Mouse (Mus musculus): ENCODE measurements around the gene Poc1b. TPM values are rescaled to one million over a fixed set of nuclear protein-coding genes. Genes with fewer than 3 reads are reported as not detected.

The Poc1b gene
- total RNA-seq, 2 experiments from 2014 or later: 5.3 to 6.4 TPM

DNA sequence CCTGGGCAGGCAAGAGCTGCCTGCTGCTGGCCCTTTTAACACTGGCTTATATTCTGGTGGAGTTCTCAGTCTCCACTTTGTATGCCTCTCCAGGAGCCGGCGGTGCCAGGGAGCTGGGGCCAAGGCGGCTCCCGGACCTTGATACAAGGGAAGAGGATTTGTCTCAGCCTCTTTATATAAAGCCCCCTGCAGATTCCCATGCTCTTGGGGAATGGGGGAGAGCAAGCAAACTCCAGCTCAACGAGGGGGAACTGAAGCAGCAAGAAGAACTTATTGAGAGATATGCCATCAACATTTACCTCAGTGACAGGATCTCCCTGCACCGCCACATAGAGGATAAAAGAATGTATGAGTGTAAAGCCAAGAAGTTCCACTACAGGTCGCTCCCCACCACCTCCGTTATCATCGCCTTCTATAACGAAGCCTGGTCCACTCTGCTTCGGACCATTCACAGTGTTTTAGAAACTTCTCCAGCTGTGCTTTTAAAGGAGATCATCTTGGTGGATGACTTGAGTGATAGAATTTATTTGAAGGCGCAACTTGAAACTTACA, 1.7 kb downstream of the Poc1b start:
- intact Hi-C loops (cut with DNase I): loop anchor here (5.0 kb wide), 3 partner anchors 44 to 469 kb away; partner anchors contain the start of gene Atp2b1
- DNase-seq (ENCODE audit: low spot score): no peak

DNA sequence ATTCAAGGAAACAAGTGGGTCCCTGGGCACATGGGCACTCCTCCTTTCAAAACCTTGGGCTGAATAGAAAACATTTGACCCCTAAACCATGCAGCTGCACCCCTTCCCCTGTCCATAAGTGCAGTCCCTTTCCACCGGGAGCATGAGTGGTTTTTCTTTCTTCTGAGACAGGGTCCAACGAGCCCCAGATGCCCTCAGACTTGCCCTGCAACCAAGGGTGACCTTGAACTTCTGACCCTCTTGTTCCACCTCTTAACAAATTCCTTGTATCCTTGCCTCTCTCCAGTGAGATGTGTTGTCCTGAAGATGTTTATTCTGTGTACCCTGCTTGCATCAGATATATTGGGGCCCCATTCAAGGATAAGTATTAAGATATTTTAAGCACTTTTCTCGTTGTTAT, 6.7 kb downstream of the Poc1b start:
- DNase-seq (ENCODE audit: low spot score): no peak
- intact Hi-C loops (cut with DNase I): no loop called here

DNA sequence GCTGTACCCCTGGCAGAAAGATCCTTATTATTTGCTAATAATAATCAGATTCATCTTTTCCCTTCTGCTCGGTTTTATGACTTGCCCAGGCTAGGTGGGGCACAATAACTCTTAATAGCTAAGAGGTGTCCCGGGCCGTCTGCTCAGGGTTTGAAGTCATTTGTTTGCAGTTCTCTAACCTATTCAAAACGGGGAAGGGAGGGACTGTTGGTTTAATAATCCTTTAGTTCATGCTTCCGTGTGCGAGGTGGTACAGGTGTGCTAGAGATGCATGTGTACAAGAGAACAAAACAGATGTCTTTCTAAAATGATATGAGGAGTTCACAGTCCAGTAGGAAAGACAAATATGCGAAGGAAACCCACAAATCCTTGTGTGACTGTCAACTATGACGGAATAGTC, 7.5 kb downstream of the Poc1b start:
- intact Hi-C loops (cut with DNase I): no loop called here
- DNase-seq (ENCODE audit: low spot score): no peak

DNA sequence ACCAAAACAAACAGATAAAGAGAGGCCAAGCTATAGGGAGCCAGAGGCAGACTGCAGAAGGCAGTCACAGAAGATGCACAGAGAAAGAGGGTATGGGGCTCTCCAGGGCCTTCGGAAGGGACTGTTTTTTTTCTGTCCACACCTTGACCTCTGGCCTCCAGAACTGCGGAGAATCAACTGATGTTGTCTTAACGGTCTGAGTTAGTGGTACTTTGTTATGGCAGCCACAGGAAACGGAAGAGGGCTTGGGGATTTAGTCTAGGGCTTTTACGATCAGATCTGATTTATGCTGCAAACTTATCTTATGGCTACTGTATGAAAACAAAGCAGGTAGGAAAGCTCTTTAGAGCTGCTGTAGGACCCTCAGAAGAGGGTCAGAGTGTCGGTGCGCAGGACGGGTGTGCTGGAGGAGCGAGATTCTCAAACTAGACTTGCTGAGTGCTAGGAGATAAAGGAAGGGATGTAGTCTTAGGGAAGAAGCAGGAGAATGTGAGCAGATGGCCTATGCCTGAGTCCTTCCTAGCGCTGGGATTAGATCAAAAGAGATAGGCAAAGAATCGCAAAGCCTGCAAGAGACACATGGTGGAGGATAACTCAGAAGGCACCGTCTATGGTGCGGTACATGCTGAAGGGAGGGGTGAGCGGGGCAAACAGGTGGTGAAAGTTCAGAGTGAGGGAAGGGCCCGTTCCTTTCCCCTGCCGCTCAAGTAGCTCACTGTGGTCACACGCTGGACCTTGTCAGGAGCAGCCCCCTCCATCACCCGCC, 8.8 kb downstream of the Poc1b start:
- no peak for DNase-seq (ENCODE audit: low spot score)
- intact Hi-C loops (cut with DNase I): no loop called here

DNA sequence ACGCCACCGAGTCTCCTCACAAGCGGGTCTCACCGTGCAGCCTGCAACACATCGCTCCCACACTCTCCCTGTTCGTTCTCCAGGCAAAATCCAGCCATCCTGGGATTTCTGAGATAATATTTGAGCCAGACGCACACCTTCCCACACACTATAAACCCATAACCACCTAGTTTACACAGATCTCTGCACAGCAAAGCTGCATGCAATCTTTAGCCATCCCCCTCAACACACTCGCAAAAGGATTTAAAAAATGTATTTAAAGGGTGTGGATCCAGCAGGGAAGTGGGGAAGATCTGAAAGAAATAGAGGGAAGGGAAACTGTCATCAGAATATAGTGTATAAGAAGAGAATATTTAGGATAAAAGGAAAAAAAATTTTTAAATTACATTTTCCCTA, 9.4 kb downstream of the Poc1b start:
- no peak for DNase-seq (ENCODE audit: low spot score)
- intact Hi-C loops (cut with DNase I): no loop called here

DNA sequence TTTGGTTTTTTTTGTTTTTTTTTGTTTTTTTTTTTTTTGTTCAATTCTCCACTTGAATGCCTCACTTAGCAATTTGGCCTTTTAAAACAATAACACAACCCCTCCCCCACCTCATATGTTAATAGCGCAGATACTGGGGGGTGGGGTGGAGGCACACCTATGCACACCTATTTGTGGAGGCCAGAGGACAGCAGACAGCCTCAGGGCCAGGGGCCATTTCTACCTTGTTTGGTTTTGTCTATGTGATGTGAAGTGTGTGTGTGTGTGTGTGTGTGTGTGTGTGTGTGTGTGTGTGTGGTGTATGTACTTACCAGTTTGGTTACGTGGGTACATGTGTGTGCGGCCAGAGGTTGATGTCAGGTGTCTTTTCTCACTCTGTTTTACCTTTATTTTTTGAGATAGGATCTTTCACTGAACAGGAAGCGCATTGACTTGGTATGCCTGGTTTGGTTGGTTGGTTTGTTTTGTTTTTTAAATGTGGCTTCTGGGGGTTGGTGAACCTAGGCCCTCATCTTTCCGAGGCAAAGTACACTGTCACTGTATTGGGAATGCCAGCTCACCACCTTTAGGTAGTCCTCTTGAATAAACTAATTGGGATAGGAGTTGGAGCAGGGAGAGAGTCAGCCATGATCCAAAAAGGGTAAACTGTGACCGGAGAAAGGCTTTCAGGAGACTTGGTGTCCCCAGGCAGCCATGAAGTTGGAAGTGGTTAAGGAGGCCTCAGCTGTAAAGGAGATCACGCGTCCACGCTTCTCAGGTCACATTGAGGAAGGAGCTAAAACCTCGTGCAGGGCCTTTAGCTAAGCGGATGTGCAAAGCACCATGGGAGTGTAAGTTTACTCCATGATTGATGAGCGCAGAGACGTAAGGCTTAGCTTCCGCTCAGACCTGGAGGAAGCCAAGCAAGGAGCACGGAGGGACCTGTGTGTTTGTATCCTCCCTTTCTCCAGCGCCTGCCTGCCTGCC, 10.1 kb downstream of the Poc1b start:
- no peak for DNase-seq (ENCODE audit: low spot score)
- intact Hi-C loops (cut with DNase I): no loop called here

DNA sequence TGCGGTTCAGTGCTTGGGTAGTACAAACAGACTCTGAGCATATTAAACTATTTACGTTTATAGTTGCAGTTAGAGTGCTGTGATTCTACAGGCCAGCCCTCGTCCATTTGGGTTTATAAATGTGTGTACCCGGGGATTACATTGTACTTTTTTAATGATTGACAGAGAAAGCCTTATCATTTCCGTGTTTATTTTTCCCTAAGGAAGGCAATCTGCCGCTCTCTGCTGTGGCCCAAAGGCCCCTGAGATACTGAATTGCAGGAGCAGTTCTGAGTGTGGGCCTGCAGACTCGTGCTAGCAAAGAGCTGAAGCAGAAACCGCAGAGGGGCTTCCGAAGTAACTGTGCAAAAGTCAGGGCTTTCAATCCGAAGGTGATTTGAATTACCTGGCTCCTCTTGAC, 11.0 kb downstream of the Poc1b start:
- intact Hi-C loops (cut with DNase I): no loop called here
- no peak for DNase-seq (ENCODE audit: low spot score)

DNA sequence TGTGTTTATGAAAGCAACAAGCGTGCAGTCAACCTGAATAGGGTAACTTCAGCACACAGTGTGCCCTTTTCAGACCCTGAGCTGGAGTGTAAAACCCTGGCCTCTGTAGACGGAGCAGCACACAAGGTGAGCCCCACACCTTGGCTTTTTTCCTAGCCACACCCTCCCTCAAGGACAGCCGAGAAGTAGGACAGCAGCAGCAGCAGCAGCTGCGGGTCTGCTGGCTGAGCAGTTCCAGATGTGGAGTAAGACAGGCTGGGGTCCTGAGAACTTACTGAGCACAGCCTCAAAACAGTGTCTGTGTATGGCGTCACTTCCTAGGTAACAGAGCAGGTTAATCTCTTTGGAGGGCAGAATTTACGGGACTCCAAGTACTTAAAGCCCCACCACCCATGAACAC, 11.9 kb downstream of the Poc1b start:
- intact Hi-C loops (cut with DNase I): no loop called here

DNA sequence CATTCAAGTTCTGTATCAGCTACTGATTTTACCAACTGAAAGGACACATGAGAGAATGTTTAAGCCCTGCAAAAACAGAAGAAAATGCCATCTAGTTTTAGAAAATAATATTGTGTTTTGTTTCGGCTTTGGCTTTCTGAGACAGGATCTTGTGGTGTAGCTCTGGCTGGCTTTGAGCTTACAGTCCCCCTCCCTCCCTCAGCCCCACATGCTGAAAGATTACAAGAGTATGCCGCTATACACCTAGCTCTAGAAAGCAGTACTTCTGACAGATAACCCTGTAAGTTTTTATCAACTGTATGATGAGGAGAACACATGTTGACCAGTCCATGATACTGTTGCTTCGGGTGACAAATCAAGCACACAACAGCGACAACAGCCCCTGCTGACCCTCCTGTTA, 12.6 kb downstream of the Poc1b start:
- no peak for DNase-seq (ENCODE audit: low spot score)
- intact Hi-C loops (cut with DNase I): no loop called here

More for the DNA sequence above, 11.9 kb downstream of the Poc1b start:
- no peak for DNase-seq (ENCODE audit: low spot score)

DNA sequence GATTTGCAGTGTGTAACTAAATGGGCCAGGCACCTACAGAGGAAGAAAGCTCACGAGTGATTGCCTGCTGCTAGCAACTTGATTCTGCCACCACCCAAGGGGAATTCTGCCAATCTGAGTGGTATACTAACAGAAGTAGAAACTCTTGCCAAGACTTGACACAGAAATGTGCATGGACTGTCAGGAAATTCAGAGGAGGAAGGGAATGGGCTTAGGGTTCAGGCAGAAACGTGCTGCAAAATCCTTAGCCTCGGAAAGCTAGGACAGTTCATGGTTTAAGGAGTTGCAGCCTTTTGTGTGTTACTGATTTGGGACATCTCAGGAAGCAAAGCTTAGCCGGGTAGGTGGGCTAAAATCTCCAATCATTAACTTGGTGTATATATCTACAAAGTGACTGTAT, 19.4 kb downstream of the Poc1b start, which contains the start of gene Phxr2:
Gene Phxr2 (minus strand): TSS at position 101 of the 400 bp plus-strand sequence.
- no peak for DNase-seq (ENCODE audit: low spot score)
- intact Hi-C loops (cut with DNase I): no loop called here

DNA sequence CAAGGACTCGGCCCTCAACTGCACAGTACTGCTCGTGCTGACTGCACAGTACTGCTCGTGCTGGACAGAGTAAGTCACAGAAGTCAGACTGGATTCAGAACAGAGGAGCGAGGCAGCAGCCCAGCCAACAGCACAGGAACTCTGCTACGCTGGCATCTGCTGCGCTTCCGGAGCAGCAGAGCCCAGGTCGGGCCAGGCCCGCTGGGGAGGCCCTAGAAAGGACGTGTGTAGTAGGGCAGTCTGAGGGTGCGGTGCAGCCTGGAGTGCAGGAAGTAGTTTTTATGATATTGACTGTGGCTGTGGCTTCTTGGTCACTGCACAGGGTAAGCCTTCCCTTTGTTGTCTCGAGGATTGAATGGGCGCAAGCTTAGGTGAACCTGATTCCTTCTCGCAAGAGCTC, 20.1 kb downstream of the Poc1b start:
- intact Hi-C loops (cut with DNase I): no loop called here
- no peak for DNase-seq (ENCODE audit: low spot score)

DNA sequence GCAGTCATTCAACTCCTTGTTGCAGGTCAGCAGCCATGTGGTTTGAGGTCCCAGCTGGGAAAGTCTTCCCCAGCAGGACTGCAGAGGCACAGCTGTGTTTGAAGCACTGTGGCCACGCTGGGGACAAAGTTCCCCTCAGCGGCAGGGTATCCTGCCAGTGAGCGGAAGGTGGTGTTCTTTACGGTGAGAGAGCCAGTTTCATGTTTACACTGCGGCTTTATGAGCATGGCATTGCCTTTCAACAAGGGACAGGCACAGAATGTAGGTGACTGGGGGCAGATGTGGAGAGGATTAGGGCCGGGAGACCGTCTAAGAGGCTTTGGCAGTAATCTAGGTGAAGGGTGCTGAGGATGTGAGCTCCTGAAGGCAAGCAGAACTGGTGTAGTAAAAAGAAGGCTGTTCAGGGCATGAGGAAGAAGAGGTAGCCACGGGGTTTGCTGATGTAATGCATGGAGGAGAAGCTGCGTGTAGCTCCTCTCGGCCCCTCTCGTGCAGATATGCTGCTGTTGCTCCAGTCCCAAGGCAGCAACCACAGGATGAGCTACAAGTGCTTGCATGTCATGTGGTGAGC, 20.9 kb downstream of the Poc1b start:
- no peak for DNase-seq (ENCODE audit: low spot score)

DNA sequence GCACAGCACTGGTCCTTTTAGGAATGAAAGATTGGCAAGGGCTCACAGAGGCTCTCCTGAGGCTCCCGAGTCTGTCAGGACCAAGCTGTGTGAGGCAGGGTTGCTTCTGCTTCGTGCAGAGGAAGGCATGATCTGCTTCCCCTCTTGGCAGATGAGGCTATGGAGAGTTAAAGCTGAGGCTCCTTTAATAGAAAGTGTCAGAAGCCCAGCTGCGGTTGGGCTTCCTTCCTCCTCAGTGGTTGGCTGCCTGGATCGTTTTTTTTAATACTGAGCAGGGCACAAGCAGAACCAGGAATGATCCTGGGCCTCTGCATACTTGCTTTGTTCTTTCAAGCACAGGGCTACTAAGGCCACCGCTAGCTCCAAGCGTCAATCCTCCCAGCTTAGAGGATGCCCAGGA, 23.8 kb downstream of the Poc1b start:
- DNase-seq (ENCODE audit: low spot score): no peak
- intact Hi-C loops (cut with DNase I): no loop called here

More for the DNA sequence above, 20.9 kb downstream of the Poc1b start:
- intact Hi-C loops (cut with DNase I): no loop called here

DNA sequence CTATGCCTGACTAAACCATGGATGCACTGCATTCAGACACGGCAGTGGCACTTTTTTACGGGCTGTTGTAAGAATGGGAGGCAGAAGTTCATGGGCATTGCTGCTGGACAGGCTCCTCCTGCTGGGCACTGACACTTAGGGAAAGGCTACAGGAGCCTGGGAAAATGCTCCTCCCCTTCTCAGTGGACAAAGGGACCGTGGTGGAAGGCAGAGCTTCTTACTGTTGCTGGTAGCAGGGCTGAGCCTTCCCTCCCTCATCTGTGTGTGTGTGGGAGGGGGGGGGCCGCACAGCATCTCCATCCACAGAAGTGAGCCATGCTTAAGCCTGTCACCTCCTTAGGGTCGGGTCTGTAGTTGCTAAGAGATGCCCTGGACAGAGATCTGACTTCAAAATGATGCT, 24.5 kb downstream of the Poc1b start:
- intact Hi-C loops (cut with DNase I): no loop called here
- no peak for DNase-seq (ENCODE audit: low spot score)

DNA sequence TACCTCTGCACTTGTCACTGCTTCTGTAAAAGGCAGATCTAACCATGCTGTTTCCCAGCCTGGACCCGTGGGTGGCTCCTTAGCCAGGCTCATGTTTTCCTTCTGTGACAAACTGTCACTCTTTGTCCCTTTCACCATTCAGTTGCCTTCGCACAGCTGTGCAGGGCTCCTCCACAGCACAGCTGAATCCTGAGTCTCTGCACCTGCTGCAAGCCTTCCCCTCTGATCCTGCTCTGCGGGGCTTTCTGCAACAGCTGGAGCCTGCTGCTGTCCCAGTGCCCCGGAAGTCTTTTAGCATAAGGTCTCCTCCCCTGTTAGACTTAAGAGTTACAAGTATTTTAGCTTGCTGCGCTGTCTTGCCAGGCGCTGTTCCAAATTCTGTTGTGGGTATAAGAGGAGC, 25.4 kb downstream of the Poc1b start:
- intact Hi-C loops (cut with DNase I): no loop called here
- DNase-seq (ENCODE audit: low spot score): no peak

DNA sequence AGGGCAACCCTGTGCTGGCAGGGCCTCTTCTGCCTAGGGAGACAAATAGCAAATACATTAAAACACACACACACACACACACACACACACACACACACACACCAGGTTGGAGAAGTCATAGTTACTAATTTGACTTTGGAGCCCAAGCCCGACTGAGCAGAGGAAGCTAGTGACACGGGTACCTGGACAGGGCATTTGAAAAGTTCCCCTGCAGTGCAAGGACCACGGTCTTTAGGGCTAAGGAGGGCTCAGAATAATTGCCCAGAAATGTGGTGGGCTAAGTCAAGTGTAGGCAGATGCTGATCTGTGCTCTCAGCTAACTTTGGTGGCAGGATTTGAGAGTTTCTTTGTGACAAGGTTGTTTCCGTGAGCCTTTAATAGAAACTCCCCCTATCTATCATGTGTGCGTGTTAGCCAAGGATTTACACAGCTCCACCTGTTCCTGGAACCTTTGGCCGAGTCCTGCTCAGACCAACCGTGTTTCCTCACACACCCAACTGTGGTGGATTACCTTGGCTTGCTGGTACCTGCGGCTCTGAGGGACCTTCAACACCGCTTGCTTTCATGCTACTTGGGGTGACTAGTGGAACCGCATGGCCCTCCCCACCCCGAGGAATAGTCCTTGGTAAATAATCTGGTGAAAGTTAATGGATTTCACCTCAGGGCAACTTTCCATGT, 25.9 kb downstream of the Poc1b start:
- intact Hi-C loops (cut with DNase I): no loop called here
- DNase-seq (ENCODE audit: low spot score): no peak

DNA sequence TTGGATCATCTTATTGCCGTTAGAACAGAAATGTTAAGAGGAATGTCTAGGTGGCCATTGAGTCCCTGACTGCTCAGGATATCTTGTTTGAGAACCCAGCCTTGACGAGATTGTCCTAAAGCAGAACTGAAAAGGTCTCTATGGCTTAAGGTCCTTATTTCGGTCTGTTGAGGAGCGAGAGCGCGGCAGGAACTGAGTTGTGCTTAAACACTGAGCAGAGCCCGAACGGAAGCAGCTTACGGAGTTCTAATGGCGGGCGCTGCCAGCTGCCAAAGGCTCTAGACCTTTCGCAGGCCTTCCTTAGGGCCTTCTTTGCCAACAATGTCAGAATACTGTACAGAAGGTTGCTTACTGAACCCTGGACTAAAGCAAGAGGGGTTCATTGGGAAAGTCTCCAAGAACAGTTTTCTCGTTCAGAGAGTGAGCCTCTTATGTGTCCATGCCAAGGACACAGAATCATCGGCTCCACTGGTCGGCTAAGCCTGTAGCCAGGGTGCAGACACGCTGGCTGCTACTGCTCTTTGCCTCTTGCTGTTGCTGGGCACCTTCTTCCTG, 26.6 kb downstream of the Poc1b start:
- no peak for DNase-seq (ENCODE audit: low spot score)
- intact Hi-C loops (cut with DNase I): no loop called here

DNA sequence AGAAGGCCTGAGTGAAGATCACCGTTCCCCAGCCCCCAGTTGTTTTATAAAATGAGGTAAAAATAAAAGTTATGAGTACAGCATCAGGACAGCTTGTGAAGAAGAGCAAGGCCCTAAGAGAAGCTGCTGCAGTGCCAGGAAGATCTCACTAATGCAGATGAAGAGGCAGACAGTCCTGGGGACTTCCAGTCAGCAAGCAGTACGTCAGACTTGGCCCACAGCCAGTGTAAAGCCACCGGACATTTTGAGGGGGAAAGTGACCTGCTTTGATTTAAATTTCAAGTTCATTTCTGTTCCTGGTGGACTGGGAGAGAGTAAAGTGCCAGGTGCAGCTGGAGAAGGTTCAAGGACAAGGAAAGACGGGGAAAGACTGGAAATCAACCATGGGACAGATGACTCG, 29.5 kb downstream of the Poc1b start:
- intact Hi-C loops (cut with DNase I): no loop called here
- no peak for DNase-seq (ENCODE audit: low spot score)

DNA sequence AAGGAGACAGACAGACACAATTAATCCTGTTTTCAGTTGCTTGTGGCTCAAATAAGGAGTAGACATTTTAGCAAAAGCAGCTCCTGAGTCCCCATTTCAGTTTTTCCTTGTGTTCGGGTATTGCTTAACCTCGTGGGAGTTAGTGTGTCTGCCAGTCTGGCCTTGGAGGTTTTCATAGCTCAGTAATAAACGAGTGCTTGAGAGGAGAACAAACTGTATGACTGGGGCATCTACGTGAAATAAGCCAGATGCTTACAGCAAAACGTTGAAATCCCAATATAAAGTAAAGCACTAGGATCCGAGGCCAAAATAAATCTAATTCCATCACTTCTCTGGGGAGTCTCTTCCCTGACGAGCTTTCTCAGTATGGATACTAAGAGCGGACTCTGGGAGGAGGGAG, 38.8 kb downstream of the Poc1b start:
- no peak for DNase-seq (ENCODE audit: low spot score)
- intact Hi-C loops (cut with DNase I): no loop called here

DNA sequence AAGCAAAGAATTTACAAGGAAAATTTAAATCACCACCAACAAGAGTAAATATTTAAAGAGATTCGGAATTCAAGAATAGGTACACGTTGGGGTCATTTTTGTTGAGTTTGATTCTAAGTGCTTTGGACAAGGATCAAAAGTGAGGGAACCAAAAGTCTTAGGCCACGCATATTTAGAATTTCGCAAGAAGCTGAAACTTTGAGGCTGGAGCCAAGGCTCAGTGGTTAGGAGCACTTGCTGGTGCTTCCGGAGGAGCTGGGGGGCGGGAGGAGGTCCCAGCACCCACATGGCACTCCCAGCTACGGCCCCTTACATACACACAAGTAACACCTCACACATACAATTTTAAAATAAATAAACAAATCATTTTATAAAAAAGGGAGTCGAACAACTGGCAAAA, 39.8 kb downstream of the Poc1b start:
- intact Hi-C loops (cut with DNase I): no loop called here
- no peak for DNase-seq (ENCODE audit: low spot score)
